Mouse (Mus musculus) neural tube, embryonic 13.5 days (tissue): ENCODE results near the gene Dll1. TPM values are rescaled to one million over a fixed set of nuclear protein-coding genes. Genes with fewer than 3 reads are reported as not detected.

ENCODE experiments used
- ATAC-seq: fragments of 200-750 bp; cut with Nextera tagmentation; 2 replicates; pipeline ENCODE4 v1.8.0; 2017; ENCODE audit warnings: low read depth, mild to moderate bottlenecking, moderate TSS enrichment, moderate library complexity
- H3K27ac ChIP-seq: fragments of 300-500 bp; sonication (generic); replicated peaks from 2 replicates; pipeline ENCODE4 v1.5.1; 2015; ENCODE audit warnings: moderate library complexity, mild to moderate bottlenecking, inconsistent platforms
- H3K27me3 ChIP-seq: fragments of 300-500 bp; sonication (generic); 2 replicates; pipeline ENCODE4 v1.6.1; 2015; ENCODE audit warnings: mild to moderate bottlenecking, inconsistent platforms
- H3K36me3 ChIP-seq: fragments of 300-500 bp; sonication (generic); 2 replicates; pipeline ENCODE4 v1.6.1; 2015; ENCODE audit warnings: mild to moderate bottlenecking, inconsistent platforms
- H3K4me1 ChIP-seq: fragments of 300-500 bp; sonication (generic); replicated peaks from 2 replicates; pipeline ENCODE4 v1.6.1; 2015; ENCODE audit warnings: inconsistent platforms
- H3K4me2 ChIP-seq: fragments of 300-500 bp; sonication (generic); 2 replicates; pipeline ENCODE4 v1.6.1; 2015; ENCODE audit warnings: inconsistent platforms, mild to moderate bottlenecking, moderate library complexity
- H3K4me3 ChIP-seq: fragments of 300-500 bp; sonication (generic); 2 replicates; pipeline ENCODE4 v1.5.1; 2015; ENCODE audit warnings: mild to moderate bottlenecking, inconsistent platforms
- H3K9ac ChIP-seq: fragments of 300-500 bp; sonication (generic); 2 replicates; pipeline ENCODE4 v1.6.1; 2015; ENCODE audit warnings: moderate library complexity, mild to moderate bottlenecking, inconsistent platforms
- H3K9me3 ChIP-seq: fragments of 300-500 bp; sonication (generic); 2 replicates; pipeline ENCODE4 v1.6.1; 2016; ENCODE audit warnings: inconsistent platforms
- WGBS: fragments of 180-500 bp; shearing (Covaris S2); methylation state at CpG from one replicate; pipeline ENCODE4 v1.1.7; 2015; 5-methylcytosine and 5-hydroxymethylcytosine counted together
- polyA plus RNA-seq: library from polyadenylated mRNA; unstranded; fragments of >200 nt; fragmentation: Nextera tagmentation; extraction: Ambion mirVana; gene quantifications from 2 replicates; pipeline ENCODE4 v1.2.1, GENCODE M21; 2015

Gene Dll1
- 24.2 and 28.7 TPM in 2 replicates for polyA plus RNA-seq

DNA sequence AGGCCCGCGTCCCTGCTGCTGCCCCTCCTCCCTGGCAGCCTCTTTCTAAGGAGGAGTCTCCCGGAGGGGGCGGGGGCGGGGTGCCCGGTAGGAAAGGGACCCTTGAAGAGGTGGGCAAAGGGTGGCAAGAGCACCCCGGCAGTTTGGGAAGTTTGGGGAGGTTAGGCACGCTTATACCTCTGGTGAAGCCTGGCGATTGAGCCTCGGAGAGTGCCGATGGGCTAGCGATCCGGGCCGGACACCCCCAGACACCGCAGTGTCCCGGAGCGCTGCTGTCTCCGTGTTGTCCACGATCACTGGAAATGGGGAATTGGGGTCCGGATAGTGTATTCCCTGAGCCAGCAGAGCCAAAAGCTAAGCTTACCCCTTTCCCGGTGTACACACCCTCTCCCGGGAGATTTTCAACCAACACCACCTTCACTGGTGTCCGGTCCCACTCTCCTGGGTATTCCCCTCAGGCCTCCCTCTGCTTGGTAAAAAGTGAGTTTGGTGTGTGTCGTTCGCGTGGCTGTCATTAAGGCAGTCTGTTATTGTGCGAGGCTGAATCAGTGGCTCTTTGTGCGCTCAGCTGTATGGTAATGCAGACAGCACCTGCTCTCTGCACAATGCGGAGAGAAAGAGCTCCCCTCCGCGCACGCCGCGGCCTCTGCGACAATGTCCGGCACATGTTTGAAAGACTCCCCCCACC lies at the start of gene Dll1:
Gene Dll1, minus strand, starts transcription at position 379 of the 688 bp plus-strand sequence.
- peak within 1 kb of the TSS; percentile 91 for H3K4me3 ChIP-seq
- ATAC-seq = peak; percentile 34
- H3K9ac ChIP-seq = peak within 1 kb of the TSS; percentile 91
- peak within 1 kb of the TSS; percentile 98 for H3K27ac ChIP-seq
- H3K4me2 ChIP-seq = peak within 1 kb of the TSS; percentile 91
- peaks cover 7% of the 10 kb centered on the region; the same call in 1 of the 2 replicates for H3K27me3 ChIP-seq
- H3K9me3 ChIP-seq = no peaks in the 10 kb centered on the region
- H3K4me1 ChIP-seq = peaks cover 84% of the 10 kb centered on the region
- under 1% methylated on average over 36 of the region's 36 CpGs for WGBS
- H3K36me3 ChIP-seq = no peaks in the 10 kb centered on the region

DNA sequence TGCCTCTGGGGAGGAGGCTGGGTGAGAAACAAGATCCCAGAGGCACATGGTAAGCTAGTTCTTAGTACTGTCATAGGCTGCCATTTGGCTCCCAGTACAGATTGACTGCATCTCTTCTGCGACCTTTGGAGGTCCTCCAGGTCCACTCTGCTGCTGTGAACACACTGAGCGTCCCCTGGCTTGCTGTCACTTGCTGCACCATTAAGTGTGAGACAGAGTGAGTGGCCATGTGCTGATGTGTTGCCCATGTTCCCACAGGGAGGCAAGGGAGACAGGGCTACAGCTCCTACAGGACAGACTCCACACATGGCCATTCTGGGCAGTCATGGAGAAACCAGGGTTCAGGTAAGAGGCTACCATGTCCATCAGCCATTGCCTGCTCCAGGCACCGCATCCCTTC lies 49.3 kb upstream of the Dll1 start:
- Histone ChIP-seq H3K27ac (no peak overlapping the region), H3K36me3 (peaks cover 89% of the 10 kb centered on the region), H3K27me3 (no peaks in the 10 kb centered on the region), H3K4me2 (no peak overlapping the region), H3K9ac (no peak overlapping the region), H3K9me3 (no peaks in the 10 kb centered on the region), H3K4me1 (0 out of 2 replicates have a peak, but pooled peaks cover 6% of the 10 kb centered on the region), H3K4me3 (no peak overlapping the region)
- WGBS = 92% methylated on average over 3 of the region's 3 CpGs
- no peak for ATAC-seq

DNA sequence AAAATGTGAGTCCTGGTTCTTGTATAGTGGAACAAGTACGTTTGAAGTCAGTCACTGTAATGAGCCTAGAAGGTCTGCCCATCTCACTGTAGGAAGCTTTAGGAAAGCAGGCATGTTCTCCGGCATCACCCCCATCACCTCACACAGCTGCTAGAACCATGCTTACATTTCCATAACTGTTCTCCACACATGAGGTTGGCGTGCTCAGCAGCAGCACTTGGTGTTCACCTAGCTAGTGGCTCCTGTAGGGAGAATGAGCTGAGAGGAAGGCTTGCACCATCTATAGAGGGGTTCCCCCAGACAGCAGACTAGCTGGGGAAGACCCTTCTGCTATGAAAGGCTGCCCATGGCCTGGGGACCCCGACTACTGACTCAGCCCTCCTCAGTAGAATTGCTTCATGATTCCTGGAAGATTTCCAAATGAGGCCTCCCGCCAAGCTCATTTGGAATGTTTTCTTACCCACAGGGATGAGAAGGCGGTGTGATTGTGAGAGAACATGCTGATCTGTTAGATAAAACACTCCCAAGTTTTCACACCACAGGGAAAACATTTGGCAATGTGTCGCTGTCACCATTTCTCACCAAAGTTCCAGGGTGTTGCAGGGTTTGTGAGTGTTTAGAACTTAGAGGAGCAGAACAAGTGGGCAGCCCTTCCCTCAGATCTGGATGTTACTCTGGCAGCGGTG lies 46.6 kb upstream of the Dll1 start:
- no peak overlapping the region for H3K4me3 ChIP-seq
- H3K9ac ChIP-seq = no peak overlapping the region
- H3K27ac ChIP-seq = no peak overlapping the region
- peaks cover 95% of the 10 kb centered on the region for H3K36me3 ChIP-seq
- H3K4me2 ChIP-seq = no peak overlapping the region
- no peaks in the 10 kb centered on the region for H3K27me3 ChIP-seq
- 78% methylated on average over 8 of the region's 8 CpGs for WGBS
- H3K4me1 ChIP-seq = no peaks in the 10 kb centered on the region
- ATAC-seq = no peak
- H3K9me3 ChIP-seq = no peaks in the 10 kb centered on the region

DNA sequence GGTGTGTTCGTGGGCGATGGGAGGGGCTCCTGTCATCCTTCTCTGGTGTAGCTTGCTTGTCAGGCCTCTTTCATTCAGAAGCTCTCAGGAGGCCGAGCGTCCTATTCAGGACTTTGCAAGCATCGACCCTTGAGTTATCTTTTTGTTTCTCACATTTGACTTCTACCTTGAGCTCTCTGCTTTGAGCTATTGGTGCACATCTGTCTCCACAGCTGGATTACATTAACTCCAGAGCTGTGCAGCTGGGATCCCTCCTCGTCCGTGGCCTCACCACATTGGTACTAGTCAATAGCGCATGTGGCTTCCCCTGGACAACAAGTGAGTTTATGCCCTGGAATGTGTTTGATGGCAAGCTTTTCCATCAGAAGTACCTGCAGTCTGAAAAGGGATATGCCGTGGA lies 46.0 kb upstream of the Dll1 start:
- no peaks in the 10 kb centered on the region for H3K27me3 ChIP-seq
- no peak for ATAC-seq
- WGBS = 90% methylated on average over 9 of the region's 9 CpGs

DNA sequence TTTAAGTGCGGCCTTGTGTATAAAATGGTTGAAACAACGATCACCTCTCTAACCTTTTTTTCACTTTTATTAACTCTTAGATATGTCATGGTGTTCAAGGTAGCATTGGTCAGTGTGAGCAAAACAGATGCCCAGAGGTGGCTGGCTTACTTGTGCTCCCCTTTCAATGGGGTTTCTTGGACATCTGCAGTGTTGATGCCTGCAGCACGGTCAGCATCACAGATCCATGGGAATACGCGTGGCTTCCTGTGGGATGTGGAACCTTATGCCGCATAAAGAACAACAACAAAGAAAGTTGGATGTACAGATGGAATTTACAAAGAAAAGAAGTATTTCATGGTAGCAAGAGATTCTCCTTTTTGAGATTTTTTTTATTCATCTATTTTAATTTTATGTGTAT lies 44.8 kb upstream of the Dll1 start:
- Histone ChIP-seq H3K36me3 (peaks cover 97% of the 10 kb centered on the region), H3K27me3 (no peaks in the 10 kb centered on the region), H3K9ac (no peak overlapping the region), H3K4me3 (no peak overlapping the region), H3K9me3 (no peaks in the 10 kb centered on the region), H3K4me2 (no peak overlapping the region), H3K4me1 (no peaks in the 10 kb centered on the region), H3K27ac (no peak overlapping the region)
- no peak for ATAC-seq
- 94% methylated on average over 6 of the region's 6 CpGs for WGBS

More for the DNA sequence above, 46.0 kb upstream of the Dll1 start:
- no peaks in the 10 kb centered on the region for H3K9me3 ChIP-seq
- no peaks in the 10 kb centered on the region for H3K4me1 ChIP-seq
- no peak overlapping the region for H3K4me2 ChIP-seq
- no peak overlapping the region for H3K9ac ChIP-seq
- H3K36me3 ChIP-seq = peaks cover 95% of the 10 kb centered on the region
- H3K27ac ChIP-seq = no peak overlapping the region
- H3K4me3 ChIP-seq = no peak overlapping the region

DNA sequence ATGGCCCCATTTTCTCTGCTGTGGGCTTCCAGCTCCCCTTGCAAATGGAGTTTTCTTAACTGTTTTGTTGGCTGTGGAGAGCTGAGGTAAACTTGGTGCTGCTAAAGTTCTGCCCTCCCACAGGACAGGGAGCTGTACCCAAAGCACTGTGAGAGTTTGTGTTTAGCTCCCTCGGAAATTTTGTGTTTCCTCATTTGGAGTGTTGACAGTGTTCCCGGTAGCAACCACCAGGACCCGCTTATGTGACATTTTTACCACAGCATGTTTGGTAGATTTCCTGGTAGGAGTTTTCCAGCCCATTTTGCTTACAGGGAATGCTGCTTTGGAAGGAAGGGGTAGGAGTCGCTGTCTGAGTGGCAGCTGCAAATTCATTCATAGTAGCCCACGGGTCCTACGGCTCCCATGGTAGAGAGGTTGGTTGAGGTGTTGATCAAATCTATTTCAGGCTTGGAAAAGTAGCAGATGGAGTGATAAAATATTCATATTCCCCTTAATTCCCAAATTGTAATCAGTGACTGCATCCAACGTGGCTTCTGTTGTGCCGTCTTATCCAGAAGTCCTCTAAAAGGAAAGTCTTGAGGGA lies 43.4 kb upstream of the Dll1 start:
- Histone ChIP-seq H3K9ac (no peak overlapping the region), H3K4me3 (no peak overlapping the region)
- WGBS = 81% methylated on average over 8 of the region's 8 CpGs

DNA sequence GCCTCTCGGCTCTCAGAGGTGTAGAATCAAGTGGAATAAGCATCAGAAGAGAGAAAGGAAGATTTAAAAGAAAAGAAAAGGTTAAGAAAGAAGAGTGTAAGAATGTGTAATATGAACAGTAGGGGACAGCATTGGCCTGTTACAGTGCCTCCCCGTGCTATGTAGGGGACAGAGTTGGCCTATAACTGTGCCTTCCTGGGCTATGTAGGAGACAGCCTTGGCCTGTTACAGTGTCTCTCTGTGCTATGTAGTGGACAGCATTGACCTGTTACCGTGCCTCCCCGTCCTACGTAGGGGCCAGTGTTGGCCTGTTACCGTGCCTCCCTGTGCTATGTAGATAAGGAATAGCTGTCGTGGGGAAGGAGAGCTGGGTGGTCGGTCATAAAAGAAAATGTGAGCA lies 42.9 kb upstream of the Dll1 start:
- Histone ChIP-seq H3K27ac (no peak overlapping the region), H3K36me3 (peaks cover 98% of the 10 kb centered on the region), H3K9ac (no peak overlapping the region), H3K27me3 (no peaks in the 10 kb centered on the region), H3K4me3 (no peak overlapping the region), H3K4me1 (no peaks in the 10 kb centered on the region), H3K4me2 (no peak overlapping the region), H3K9me3 (no peaks in the 10 kb centered on the region)
- no peak for ATAC-seq
- WGBS = 88% methylated on average over 8 of the region's 8 CpGs

More for the DNA sequence above, 43.4 kb upstream of the Dll1 start:
- no peak for ATAC-seq
- H3K9me3 ChIP-seq = no peaks in the 10 kb centered on the region
- no peak overlapping the region for H3K4me2 ChIP-seq
- no peaks in the 10 kb centered on the region for H3K27me3 ChIP-seq
- H3K4me1 ChIP-seq = no peaks in the 10 kb centered on the region
- H3K36me3 ChIP-seq = peaks cover 98% of the 10 kb centered on the region
- H3K27ac ChIP-seq = no peak overlapping the region

DNA sequence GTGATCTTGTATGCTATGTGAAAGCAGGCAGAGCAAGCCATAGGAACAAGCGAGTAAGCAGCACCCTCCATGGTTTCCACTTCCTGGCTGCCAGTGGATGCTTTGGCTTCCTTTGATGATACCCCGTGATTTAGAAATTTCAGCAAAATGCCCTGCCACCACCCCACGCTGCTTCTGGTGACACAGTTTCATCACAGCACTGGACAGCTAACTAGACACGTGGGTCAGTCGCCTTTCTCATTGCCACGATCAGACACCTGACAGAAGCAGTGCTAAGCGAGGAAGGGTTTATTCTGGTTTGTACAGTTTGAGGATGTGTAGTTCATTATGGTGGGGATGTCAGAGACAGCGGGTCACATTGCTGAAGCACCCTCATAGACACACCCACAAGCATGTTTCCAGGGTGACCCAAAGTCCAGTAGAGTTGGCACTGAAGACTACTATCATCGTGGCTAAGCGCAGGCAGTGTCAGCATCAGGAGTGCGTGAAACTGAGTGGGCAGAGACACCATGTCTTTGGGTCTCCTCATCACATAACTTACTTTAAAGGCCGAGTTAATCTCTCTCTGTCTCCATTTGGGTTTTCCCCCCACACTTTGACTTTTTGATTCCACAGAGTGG lies 40.0 kb upstream of the Dll1 start:
- no peak overlapping the region for H3K9ac ChIP-seq
- no peak overlapping the region for H3K27ac ChIP-seq
- H3K4me2 ChIP-seq = no peak overlapping the region
- H3K36me3 ChIP-seq = peaks cover 98% of the 10 kb centered on the region
- H3K4me1 ChIP-seq = no peaks in the 10 kb centered on the region
- no peak overlapping the region for H3K4me3 ChIP-seq
- H3K27me3 ChIP-seq = no peaks in the 10 kb centered on the region
- 91% methylated on average over 12 of the region's 12 CpGs for WGBS
- H3K9me3 ChIP-seq = no peaks in the 10 kb centered on the region
- no peak for ATAC-seq

DNA sequence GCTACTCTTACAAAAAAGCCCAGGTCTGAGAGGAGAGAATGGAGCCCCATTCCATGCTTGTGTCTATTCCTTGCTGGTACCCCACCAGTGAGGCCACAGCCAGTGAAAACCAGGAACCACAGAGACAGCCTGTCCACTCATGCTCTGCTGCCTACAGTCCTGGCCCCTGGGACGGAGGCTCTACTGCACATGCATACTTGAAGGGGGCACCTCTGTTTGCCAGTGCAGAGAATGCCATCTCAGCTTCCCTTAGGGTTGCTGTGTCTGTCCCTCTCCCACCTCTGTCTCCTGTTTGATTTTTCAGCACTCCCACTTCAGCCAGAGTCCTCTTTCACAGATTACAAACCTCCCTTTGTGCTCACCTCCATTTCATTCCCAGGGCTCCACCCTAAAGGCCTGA lies 34.2 kb upstream of the Dll1 start:
- no peaks in the 10 kb centered on the region for H3K4me1 ChIP-seq
- H3K36me3 ChIP-seq = peaks cover 97% of the 10 kb centered on the region
- ATAC-seq = no peak
- no peak overlapping the region for H3K27ac ChIP-seq
- WGBS = 83% methylated on average over 1 of the region's 1 CpGs
- no peak overlapping the region for H3K4me3 ChIP-seq
- no peak overlapping the region for H3K4me2 ChIP-seq
- no peaks in the 10 kb centered on the region for H3K9me3 ChIP-seq
- H3K27me3 ChIP-seq = no peaks in the 10 kb centered on the region
- no peak overlapping the region for H3K9ac ChIP-seq

DNA sequence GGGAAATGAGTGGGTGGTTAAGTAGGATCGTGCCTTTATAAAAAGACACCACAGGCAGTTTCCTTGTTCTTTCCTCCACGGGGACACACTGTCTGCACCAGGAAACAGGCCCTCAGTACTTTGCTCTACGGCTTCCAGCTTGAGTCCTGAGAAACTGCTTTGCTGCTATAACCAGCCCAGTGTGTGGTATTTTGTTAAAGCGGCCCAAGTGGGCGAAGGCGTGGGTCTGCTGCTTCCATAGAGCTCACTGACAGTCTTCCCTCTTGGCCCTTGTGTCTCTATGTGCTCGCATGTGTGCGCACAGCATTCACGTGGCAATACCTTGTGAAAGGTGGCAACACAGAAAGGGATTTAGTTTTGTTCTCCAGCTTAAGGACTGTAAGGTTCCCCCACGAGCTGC lies 32.6 kb upstream of the Dll1 start:
- Histone ChIP-seq H3K4me1 (no peaks in the 10 kb centered on the region), H3K27me3 (no peaks in the 10 kb centered on the region), H3K36me3 (peaks cover 96% of the 10 kb centered on the region), H3K4me2 (no peak overlapping the region), H3K9me3 (no peaks in the 10 kb centered on the region), H3K9ac (no peak overlapping the region), H3K27ac (no peak overlapping the region), H3K4me3 (no peak overlapping the region)
- ATAC-seq = no peak
- 90% methylated on average over 10 of the region's 10 CpGs for WGBS

DNA sequence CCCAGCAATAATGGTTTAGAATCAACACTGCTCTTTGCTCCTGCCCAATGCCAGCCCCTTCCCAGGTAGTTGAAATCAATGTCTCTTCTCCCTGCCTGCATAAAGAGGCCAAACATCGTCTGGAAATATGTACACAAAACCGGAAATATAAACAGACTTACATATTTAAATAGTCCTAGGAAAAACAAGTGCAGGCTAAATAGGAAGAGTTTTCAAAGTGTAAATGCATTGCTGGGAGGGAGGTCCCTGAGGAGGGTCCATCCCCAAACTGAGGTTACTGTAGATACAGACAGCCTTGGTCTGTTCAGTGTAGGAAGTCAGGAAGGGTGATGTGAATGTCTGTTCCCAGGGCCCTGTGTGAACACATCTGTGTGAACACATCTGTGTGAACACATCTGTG lies 29.9 kb upstream of the Dll1 start:
- 94% methylated on average over 2 of the region's 2 CpGs for WGBS
- no peak for ATAC-seq
- H3K4me2 ChIP-seq = no peak overlapping the region
- H3K27me3 ChIP-seq = no peaks in the 10 kb centered on the region
- H3K4me3 ChIP-seq = no peak overlapping the region
- H3K27ac ChIP-seq = no peak overlapping the region
- H3K36me3 ChIP-seq = peaks cover 98% of the 10 kb centered on the region
- H3K9me3 ChIP-seq = no peaks in the 10 kb centered on the region
- no peaks in the 10 kb centered on the region for H3K4me1 ChIP-seq
- no peak overlapping the region for H3K9ac ChIP-seq

DNA sequence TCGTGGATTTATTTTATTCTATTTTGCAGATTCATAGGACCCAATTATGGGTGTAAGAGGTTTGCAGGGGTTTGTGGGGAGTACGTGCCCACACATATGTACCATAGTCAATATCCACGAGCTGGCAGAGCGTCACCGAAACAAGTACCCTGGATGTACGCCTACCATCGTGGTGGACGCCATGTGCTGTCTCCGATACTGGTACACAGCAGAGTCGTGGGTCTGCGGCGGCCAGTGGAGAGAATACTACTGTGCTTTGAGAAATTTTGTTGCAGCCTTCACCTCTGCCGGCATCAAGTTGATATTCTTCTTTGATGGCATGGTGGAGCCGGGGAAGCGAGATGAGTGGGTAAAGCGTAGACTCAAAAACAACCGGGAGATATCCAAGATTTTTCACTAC lies 25.0 kb upstream of the Dll1 start:
- no peak for ATAC-seq
- Histone ChIP-seq H3K9ac (no peak overlapping the region), H3K36me3 (peaks cover 50% of the 10 kb centered on the region), H3K4me2 (no peak overlapping the region), H3K9me3 (no peaks in the 10 kb centered on the region), H3K4me1 (peaks cover 25% of the 10 kb centered on the region), H3K27me3 (no peaks in the 10 kb centered on the region), H3K4me3 (no peak overlapping the region), H3K27ac (no peak overlapping the region)
- WGBS = 95% methylated on average over 17 of the region's 17 CpGs
